Mouse (Mus musculus) lung, embryonic 14.5 days (tissue): ENCODE measurements around the gene Dcp1a. TPM values are rescaled to one million over a fixed set of nuclear protein-coding genes. Genes with fewer than 3 reads are reported as not detected.
A peak's percentile ranks its signal among the peaks of the same experiment; 100 is the strongest.

Experiments
- ATAC-seq: fragments of 200-750 bp; cut with Nextera tagmentation; 2 replicates; pipeline ENCODE4 v1.8.0; 2017; ENCODE audit warnings: mild to moderate bottlenecking, moderate TSS enrichment, moderate library complexity; ENCODE audit not compliant: insufficient read depth
- DNase-seq: peaks from one replicate; pipeline ENCODE4 v3.0.0-alpha.2; 2015
- H3K27ac ChIP-seq: fragments of 300-500 bp; sonication (generic); 2 replicates; pipeline ENCODE4 v1.5.1; 2014; ENCODE audit warnings: low read depth, mild to moderate bottlenecking, moderate library complexity
- H3K27me3 ChIP-seq: fragments of 300-500 bp; sonication (generic); 2 replicates; pipeline ENCODE4 v1.6.1; 2014; ENCODE audit warnings: low read length, control low read depth; ENCODE audit not compliant: insufficient read depth
- H3K36me3 ChIP-seq: fragments of 300-500 bp; sonication (generic); 2 replicates; pipeline ENCODE4 v1.6.1; 2014; ENCODE audit warnings: control low read depth; ENCODE audit not compliant: insufficient read depth
- H3K4me1 ChIP-seq: fragments of 300-500 bp; sonication (generic); 2 replicates; pipeline ENCODE4 v1.6.1; 2014; ENCODE audit warnings: antibody characterized with exemption, control low read depth; ENCODE audit not compliant: insufficient read depth
- H3K4me2 ChIP-seq: fragments of 300-500 bp; sonication (generic); 2 replicates; pipeline ENCODE4 v1.6.1; 2014; ENCODE audit warnings: mild to moderate bottlenecking
- H3K4me3 ChIP-seq: fragments of 300-500 bp; sonication (generic); 2 replicates; pipeline ENCODE4 v1.5.1; 2014; ENCODE audit warnings: low read depth, low read length
- H3K9ac ChIP-seq: fragments of 300-500 bp; sonication (generic); 2 replicates; pipeline ENCODE4 v1.6.1; 2014
- H3K9me3 ChIP-seq: fragments of 300-500 bp; sonication (generic); 2 replicates; pipeline ENCODE4 v1.6.1; 2016; ENCODE audit warnings: low read depth, low read length, control low read depth
- CTCF ChIP-seq: IDR thresholded peaks from 2 replicates; pipeline ENCODE4 v1.5.1; 2016; ENCODE audit warnings: antibody characterized with exemption, low read depth
- WGBS: fragments of 180-500 bp; shearing (Covaris S2); extraction: QIAGEN DNeasy Blood & Tissue Kit; methylation state at CpG from one replicate; pipeline ENCODE4 v1.1.7; 2014; 5-methylcytosine and 5-hydroxymethylcytosine counted together
- polyA plus RNA-seq: library from polyadenylated mRNA; unstranded; fragments of >200 nt; fragmentation: Nextera tagmentation; extraction: Ambion mirVana; gene quantifications from 2 replicates; pipeline ENCODE4 v1.2.1, GENCODE M21; 2014

The Dcp1a gene
- polyA plus RNA-seq, 1 experiment from 2014 or later: 35.0 TPM

- no peak overlapping the region for H3K9ac ChIP-seq
- TF ChIP-seq CTCF: no peak
- H3K4me2 ChIP-seq: no peak overlapping the region
- H3K27me3 ChIP-seq: no peaks in the 10 kb centered on the region
- H3K4me3 ChIP-seq: no peak overlapping the region
- no peak for DNase-seq
- H3K9me3 ChIP-seq: no peaks in the 10 kb centered on the region
- WGBS: 57% methylated on average over 7 of the region's 7 CpGs
- no peak overlapping the region for H3K27ac ChIP-seq
- ATAC-seq: no peak
- no peaks in the 10 kb centered on the region for H3K36me3 ChIP-seq
- no peaks in the 10 kb centered on the region for H3K4me1 ChIP-seq
Measured at GRCm38 (mm10) chr14:30457436-30457835, 21.9 kb upstream of the Dcp1a start.

- H3K27ac ChIP-seq: no peak overlapping the region
- ATAC-seq (no peak), DNase-seq (peak; percentile 31)
- no peaks in the 10 kb centered on the region for H3K9me3 ChIP-seq
- H3K4me3 ChIP-seq: no peak overlapping the region
- TF ChIP-seq CTCF: no peak
- no peaks in the 10 kb centered on the region for H3K36me3 ChIP-seq
- no peak overlapping the region for H3K4me2 ChIP-seq
- H3K4me1 ChIP-seq: no peaks in the 10 kb centered on the region
- no peaks in the 10 kb centered on the region for H3K27me3 ChIP-seq
- no peak overlapping the region for H3K9ac ChIP-seq
- 44% methylated on average over 2 of the region's 2 CpGs for WGBS
Measured at GRCm38 (mm10) chr14:30457897-30458296, 21.4 kb upstream of the Dcp1a start.

- DNase-seq: peak; percentile 79
- Histone ChIP-seq H3K4me3 (no peak overlapping the region), H3K27ac (no peak overlapping the region), H3K36me3 (no peaks in the 10 kb centered on the region), H3K9ac (no peak overlapping the region), H3K27me3 (no peaks in the 10 kb centered on the region), H3K4me2 (no peak overlapping the region), H3K4me1 (no peaks in the 10 kb centered on the region), H3K9me3 (no peaks in the 10 kb centered on the region)
- peak; percentile 64 for ATAC-seq
- 52% methylated on average over 3 of the region's 3 CpGs for WGBS
- no peak for TF ChIP-seq CTCF
Measured at GRCm38 (mm10) chr14:30458820-30459219, 20.5 kb upstream of the Dcp1a start.

GRCm38 (mm10) chr14:30459891-30460523, 19.3 kb upstream of the Dcp1a start:
- TF ChIP-seq CTCF: peak; percentile 92
- Histone ChIP-seq H3K9me3 (no peaks in the 10 kb centered on the region), H3K4me3 (no peak overlapping the region), H3K27me3 (no peaks in the 10 kb centered on the region), H3K36me3 (no peaks in the 10 kb centered on the region), H3K27ac (no peak overlapping the region), H3K4me1 (no peaks in the 10 kb centered on the region), H3K9ac (no peak overlapping the region), H3K4me2 (peak overlapping the region; percentile 33; the same call in 1 of the 2 replicates)
- ATAC-seq (peak; percentile 64), DNase-seq (peak; percentile 94)
- WGBS: 6% methylated on average over 14 of the region's 14 CpGs

GRCm38 (mm10) chr14:30463312-30463711, 16.0 kb upstream of the Dcp1a start:
- Histone ChIP-seq H3K36me3 (no peaks in the 10 kb centered on the region), H3K9me3 (no peaks in the 10 kb centered on the region), H3K4me3 (no peak overlapping the region), H3K27ac (no peak overlapping the region), H3K4me1 (no peaks in the 10 kb centered on the region), H3K9ac (no peak overlapping the region), H3K27me3 (no peaks in the 10 kb centered on the region), H3K4me2 (no peak overlapping the region)
- no peak for TF ChIP-seq CTCF
- ATAC-seq (no peak), DNase-seq (no peak)
- 57% methylated on average over 4 of the region's 4 CpGs for WGBS

- Histone ChIP-seq H3K4me2 (no peak overlapping the region), H3K9me3 (no peaks in the 10 kb centered on the region), H3K9ac (no peak overlapping the region), H3K27me3 (no peaks in the 10 kb centered on the region), H3K4me3 (no peak overlapping the region), H3K36me3 (no peaks in the 10 kb centered on the region), H3K4me1 (0 out of 2 replicates have a peak, but pooled peaks cover under 1% of the 10 kb centered on the region), H3K27ac (no peak overlapping the region)
- DNase-seq (no peak), ATAC-seq (no peak)
- 45% methylated on average over 5 of the region's 5 CpGs for WGBS
- TF ChIP-seq CTCF: no peak
Measured at GRCm38 (mm10) chr14:30473605-30474004, 5.7 kb upstream of the Dcp1a start.

- no peaks in the 10 kb centered on the region for H3K27me3 ChIP-seq
- no peaks in the 10 kb centered on the region for H3K9me3 ChIP-seq
- no peak for DNase-seq
- WGBS: 65% methylated on average over 6 of the region's 6 CpGs
- H3K9ac ChIP-seq: no peak overlapping the region
- H3K36me3 ChIP-seq: no peaks in the 10 kb centered on the region
- H3K27ac ChIP-seq: no peak overlapping the region
- no peak for TF ChIP-seq CTCF
- H3K4me3 ChIP-seq: no peak overlapping the region
- no peak for ATAC-seq
- H3K4me1 ChIP-seq: peaks cover 3% of the 10 kb centered on the region; the same call in 1 of the 2 replicates
- H3K4me2 ChIP-seq: no peak overlapping the region
Measured at GRCm38 (mm10) chr14:30474416-30474815, 4.9 kb upstream of the Dcp1a start.
